Mouse (Mus musculus) spleen, adult 2 months (tissue): Measurements from ENCODE around the gene Atp8b5.

Source experiments
- CTCF ChIP-seq: fragments of 200-500 bp; IDR thresholded peaks from 2 replicates; pipeline ENCODE4 v1.5.1; 2011; ENCODE audit warnings: mild to moderate bottlenecking, inconsistent platforms; ENCODE audit not compliant: insufficient read depth, insufficient read length, insufficient replicate concordance; ENCODE audit errors: extremely low read depth
- POLR2A ChIP-seq: fragments of 200-500 bp; IDR thresholded peaks from 2 replicates; pipeline ENCODE4 v1.6.1; 2011; ENCODE audit warnings: low read depth, low read length, inconsistent platforms

DNA sequence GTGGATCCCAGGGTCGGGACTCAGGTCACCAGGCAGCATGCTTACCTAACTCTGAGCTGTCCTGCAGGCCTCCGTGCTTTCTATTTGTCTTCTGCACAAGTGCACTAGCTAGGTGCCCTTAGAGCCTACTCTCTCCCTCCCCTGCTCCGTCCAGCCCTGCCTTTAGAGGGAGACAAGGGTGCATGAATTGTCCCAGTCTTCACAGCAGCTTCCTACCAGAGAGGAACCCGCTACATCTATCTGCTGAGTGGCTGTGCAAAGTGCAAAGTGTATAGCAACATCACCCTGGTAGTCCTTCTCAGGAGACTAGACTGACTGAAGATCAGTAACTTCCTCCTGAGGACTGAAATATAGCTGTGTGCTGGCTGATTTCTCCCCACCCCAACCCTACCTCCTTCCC lies 105.2 kb downstream of the Atp8b5 start:
- no peak for TF ChIP-seq CTCF
- no peak for TF ChIP-seq POLR2A
